Mouse (Mus musculus): ENCODE data around the gene Atp8b2. TPM values are rescaled to one million over a fixed set of nuclear protein-coding genes. Genes with fewer than 3 reads are reported as not detected.

The Atp8b2 gene
- polyA plus RNA-seq, 1 experiment from 2014 or later: 14.8 TPM

DNA sequence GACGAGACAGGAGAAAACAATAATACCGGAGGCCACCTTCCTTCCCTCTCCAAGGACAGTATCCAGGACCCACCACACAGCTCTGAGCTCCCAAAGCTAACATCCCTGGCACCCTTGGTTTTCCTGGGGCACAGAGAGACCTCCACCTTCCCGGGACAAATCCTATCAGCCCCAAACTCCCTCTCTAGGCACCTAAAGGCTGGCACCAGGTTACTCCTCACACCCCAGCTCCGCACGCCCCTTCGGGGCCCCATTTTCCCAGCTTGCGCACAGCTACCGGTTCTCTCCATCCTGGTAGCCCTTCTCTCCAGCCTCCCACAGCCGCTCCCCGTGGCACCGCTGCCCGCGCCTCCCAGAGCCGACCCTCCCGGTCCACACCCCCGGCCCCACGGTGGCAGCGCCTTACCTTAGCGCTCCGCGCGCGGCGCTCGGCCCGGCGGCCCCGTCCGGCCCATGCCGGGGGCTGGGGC lies 522 bp downstream of the Atp8b2 start:
- peaks cover 41% of the 10 kb centered on the region for H3K4me1 ChIP-seq (ENCODE audit: control insufficient read depth, insufficient read depth, low read length)
- peak overlapping the region; percentile 96 for H3K4me2 ChIP-seq (ENCODE audit: low read depth, low read length)
- peaks cover 2% of the 10 kb centered on the region; the same call in 1 of the 2 replicates for H3K27me3 ChIP-seq (ENCODE audit: control insufficient read depth, insufficient read depth, low read length)
- peak overlapping the region; percentile 91 for H3K9ac ChIP-seq (replicated peaks; ENCODE audit: low read depth, low read length)
- 0% methylated on average over 29 of the region's 30 CpGs for WGBS
- peak; percentile 15 for ATAC-seq (ENCODE audit: low read depth)
- peak overlapping the region; percentile 98 for H3K4me3 ChIP-seq (ENCODE audit: low read depth, low read length)
- H3K9me3 ChIP-seq (ENCODE audit: control insufficient read depth, low read length): no peaks in the 10 kb centered on the region
- peaks cover 10% of the 10 kb centered on the region for H3K36me3 ChIP-seq (ENCODE audit: control insufficient read depth, insufficient read depth, low read length)
- H3K27ac ChIP-seq (ENCODE audit: low read depth, low read length): peak overlapping the region; percentile 91

DNA sequence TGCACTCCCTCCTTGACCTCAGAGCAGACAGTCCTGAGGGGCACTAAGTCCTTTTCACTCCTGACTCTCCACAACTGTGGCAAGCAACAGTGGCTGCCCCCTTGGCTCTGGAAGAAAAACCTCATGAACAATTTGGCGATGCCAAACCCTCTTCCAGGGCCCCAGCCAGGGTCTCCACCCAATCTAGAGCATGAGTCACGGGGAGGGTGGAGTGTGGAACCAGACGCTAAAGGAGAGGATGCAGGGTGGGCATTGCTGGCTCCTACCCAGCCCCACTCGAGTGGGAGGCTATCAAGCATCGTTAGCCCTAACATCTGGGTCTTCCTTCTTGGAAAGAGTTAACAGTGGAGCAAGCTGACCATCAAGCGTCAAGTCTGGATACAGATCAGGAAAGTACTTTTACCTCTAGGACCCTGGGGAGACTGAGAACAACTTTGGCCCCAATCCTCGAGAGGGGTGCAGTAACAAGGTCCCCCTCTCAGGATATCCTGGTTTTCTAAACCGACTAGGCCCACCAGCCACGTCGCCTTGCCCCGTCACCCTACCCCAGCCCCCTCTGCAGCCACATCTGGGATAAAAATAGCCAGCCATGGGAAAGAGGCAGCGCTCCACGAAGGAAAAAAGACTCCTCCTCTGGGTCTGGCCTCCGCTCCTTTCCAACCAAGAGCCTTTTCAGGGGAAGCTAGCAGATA lies 1.1 kb downstream of the Atp8b2 start:
- Histone ChIP-seq H3K27me3 (ENCODE audit: control insufficient read depth, insufficient read depth, low read length) (peaks cover 2% of the 10 kb centered on the region; the same call in 1 of the 2 replicates), H3K4me1 (ENCODE audit: control insufficient read depth, insufficient read depth, low read length) (peaks cover 41% of the 10 kb centered on the region), H3K4me2 (ENCODE audit: low read depth, low read length) (peak overlapping the region; percentile 96), H3K36me3 (ENCODE audit: control insufficient read depth, insufficient read depth, low read length) (peaks cover 16% of the 10 kb centered on the region), H3K9ac (replicated peaks; ENCODE audit: low read depth, low read length) (peak overlapping the region; percentile 91), H3K9me3 (ENCODE audit: control insufficient read depth, low read length) (no peaks in the 10 kb centered on the region), H3K4me3 (ENCODE audit: low read depth, low read length) (peak overlapping the region; percentile 98), H3K27ac (ENCODE audit: low read depth, low read length) (peak overlapping the region; percentile 91)
- 7% methylated on average over 14 of the region's 14 CpGs for WGBS
- no peak for ATAC-seq (ENCODE audit: low read depth)

DNA sequence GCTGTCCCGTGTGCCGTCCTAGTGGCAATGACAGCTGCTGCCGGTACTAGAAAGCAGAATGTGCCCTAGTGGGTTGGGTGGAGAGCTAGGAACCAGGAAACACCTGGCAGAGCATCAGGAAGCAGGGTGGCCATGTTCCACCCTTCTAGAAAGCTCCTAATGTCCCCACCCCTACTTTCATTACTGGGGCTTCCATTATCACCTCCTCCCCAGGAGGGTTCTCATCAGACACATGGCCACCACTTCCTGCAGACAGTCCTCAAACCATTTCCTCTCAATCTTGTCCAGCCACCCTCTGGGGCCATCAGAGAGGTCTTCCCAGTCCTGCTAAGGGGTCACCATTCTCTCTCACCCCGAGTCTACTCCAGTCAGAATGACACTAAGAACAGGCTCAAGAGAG lies 1.9 kb downstream of the Atp8b2 start:
- Histone ChIP-seq H3K4me1 (ENCODE audit: control insufficient read depth, insufficient read depth, low read length) (peaks cover 41% of the 10 kb centered on the region), H3K9ac (replicated peaks; ENCODE audit: low read depth, low read length) (peak overlapping the region; percentile 91; the same call in 1 of the 2 replicates), H3K27ac (ENCODE audit: low read depth, low read length) (no peak overlapping the region), H3K36me3 (ENCODE audit: control insufficient read depth, insufficient read depth, low read length) (peaks cover 23% of the 10 kb centered on the region), H3K9me3 (ENCODE audit: control insufficient read depth, low read length) (no peaks in the 10 kb centered on the region), H3K4me3 (ENCODE audit: low read depth, low read length) (peak overlapping the region; percentile 98; the same call in 1 of the 2 replicates), H3K27me3 (ENCODE audit: control insufficient read depth, insufficient read depth, low read length) (peaks cover 2% of the 10 kb centered on the region; the same call in 1 of the 2 replicates), H3K4me2 (ENCODE audit: low read depth, low read length) (peak overlapping the region; percentile 96)
- no peak for ATAC-seq (ENCODE audit: low read depth)
- 55% methylated on average over 4 of the region's 4 CpGs for WGBS

DNA sequence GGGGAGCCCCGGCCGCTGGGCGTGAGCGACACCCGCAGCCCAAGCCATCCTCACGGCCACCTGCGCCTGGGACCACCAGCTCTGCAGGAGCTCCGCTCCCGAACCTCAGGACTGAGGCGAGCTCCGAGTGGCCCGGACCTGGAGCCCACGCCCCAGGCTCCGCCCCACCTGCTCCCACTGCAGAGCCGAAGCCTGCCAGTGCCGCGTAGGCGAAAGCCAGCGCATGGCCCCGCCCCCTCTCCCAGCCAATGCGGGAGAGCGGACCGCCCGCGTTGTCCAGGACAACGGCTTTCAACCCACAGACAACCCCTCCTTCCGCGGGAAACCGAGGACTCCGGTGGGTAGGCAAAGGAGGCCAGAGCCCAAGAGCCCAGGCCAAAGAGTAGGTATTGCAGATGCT lies 2.8 kb downstream of the Atp8b2 start:
- Histone ChIP-seq H3K4me2 (ENCODE audit: low read depth, low read length) (peak overlapping the region; percentile 96), H3K36me3 (ENCODE audit: control insufficient read depth, insufficient read depth, low read length) (peaks cover 32% of the 10 kb centered on the region)
- 0% methylated on average over 30 of the region's 30 CpGs for WGBS

DNA sequence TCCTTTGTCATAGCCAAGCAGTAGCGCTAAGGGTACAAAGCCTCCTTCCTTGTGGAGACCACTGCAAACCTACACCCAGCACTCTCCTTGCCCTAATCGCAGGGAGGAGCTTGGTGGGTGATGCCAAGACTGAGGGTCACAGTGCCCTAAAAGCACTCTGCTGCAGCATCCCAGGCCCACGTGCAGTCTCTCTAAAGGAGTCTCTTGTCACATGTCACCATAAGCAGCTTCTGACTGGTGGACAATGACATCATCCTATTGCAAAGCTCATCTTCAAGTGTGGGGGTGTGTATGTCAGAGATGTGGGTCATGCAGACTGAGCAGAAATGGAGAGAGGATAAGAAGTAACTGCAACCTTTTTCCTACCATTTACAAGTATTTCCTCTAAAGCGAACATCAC lies 3.9 kb downstream of the Atp8b2 start:
- H3K4me3 ChIP-seq (ENCODE audit: low read depth, low read length): peak overlapping the region; percentile 56
- ATAC-seq (ENCODE audit: low read depth): no peak
- peaks cover 34% of the 10 kb centered on the region for H3K36me3 ChIP-seq (ENCODE audit: control insufficient read depth, insufficient read depth, low read length)
- peaks cover 34% of the 10 kb centered on the region for H3K4me1 ChIP-seq (ENCODE audit: control insufficient read depth, insufficient read depth, low read length)
- peak overlapping the region; percentile 96 for H3K4me2 ChIP-seq (ENCODE audit: low read depth, low read length)
- 68% methylated on average over 4 of the region's 4 CpGs for WGBS
- H3K9ac ChIP-seq (replicated peaks; ENCODE audit: low read depth, low read length): no peak overlapping the region
- peaks cover 2% of the 10 kb centered on the region; the same call in 1 of the 2 replicates for H3K27me3 ChIP-seq (ENCODE audit: control insufficient read depth, insufficient read depth, low read length)
- no peaks in the 10 kb centered on the region for H3K9me3 ChIP-seq (ENCODE audit: control insufficient read depth, low read length)
- no peak overlapping the region for H3K27ac ChIP-seq (ENCODE audit: low read depth, low read length)

More for the DNA sequence above, 2.8 kb downstream of the Atp8b2 start:
- peak overlapping the region; percentile 76 for H3K27ac ChIP-seq (ENCODE audit: low read depth, low read length)
- ATAC-seq (ENCODE audit: low read depth): peak; percentile 88
- H3K9me3 ChIP-seq (ENCODE audit: control insufficient read depth, low read length): no peaks in the 10 kb centered on the region
- H3K4me1 ChIP-seq (ENCODE audit: control insufficient read depth, insufficient read depth, low read length): peaks cover 41% of the 10 kb centered on the region
- peak overlapping the region; percentile 80 for H3K9ac ChIP-seq (replicated peaks; ENCODE audit: low read depth, low read length)
- peaks cover 2% of the 10 kb centered on the region; the same call in 1 of the 2 replicates for H3K27me3 ChIP-seq (ENCODE audit: control insufficient read depth, insufficient read depth, low read length)
- peak overlapping the region; percentile 56 for H3K4me3 ChIP-seq (ENCODE audit: low read depth, low read length)

DNA sequence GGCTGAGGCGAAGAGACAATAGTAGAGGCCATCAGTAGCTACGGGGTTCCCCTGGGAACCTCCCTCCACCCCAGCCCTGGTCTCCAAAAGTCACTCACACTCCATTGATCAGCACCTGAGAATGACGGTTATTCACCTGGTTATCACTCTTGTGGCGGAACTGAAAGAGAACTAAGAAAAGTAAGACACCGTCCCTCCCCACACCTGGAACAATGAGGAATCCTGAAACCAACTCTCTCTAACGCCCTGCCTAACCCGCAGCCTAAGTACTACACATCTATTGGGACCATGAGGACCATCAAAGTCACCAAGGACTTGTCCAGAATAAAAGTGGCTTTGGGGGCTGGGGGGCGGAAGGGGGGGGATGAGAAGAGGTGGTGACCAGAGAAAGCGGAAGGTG lies 5.4 kb downstream of the Atp8b2 start:
- Histone ChIP-seq H3K4me1 (ENCODE audit: control insufficient read depth, insufficient read depth, low read length) (peaks cover 33% of the 10 kb centered on the region), H3K27me3 (ENCODE audit: control insufficient read depth, insufficient read depth, low read length) (peaks cover under 1% of the 10 kb centered on the region; the same call in 1 of the 2 replicates), H3K9me3 (ENCODE audit: control insufficient read depth, low read length) (no peaks in the 10 kb centered on the region), H3K4me2 (ENCODE audit: low read depth, low read length) (no peak overlapping the region), H3K4me3 (ENCODE audit: low read depth, low read length) (no peak overlapping the region), H3K27ac (ENCODE audit: low read depth, low read length) (no peak overlapping the region), H3K36me3 (ENCODE audit: control insufficient read depth, insufficient read depth, low read length) (peaks cover 42% of the 10 kb centered on the region), H3K9ac (replicated peaks; ENCODE audit: low read depth, low read length) (no peak overlapping the region)
- ATAC-seq (ENCODE audit: low read depth): no peak
- WGBS: 97% methylated on average over 9 of the region's 9 CpGs

DNA sequence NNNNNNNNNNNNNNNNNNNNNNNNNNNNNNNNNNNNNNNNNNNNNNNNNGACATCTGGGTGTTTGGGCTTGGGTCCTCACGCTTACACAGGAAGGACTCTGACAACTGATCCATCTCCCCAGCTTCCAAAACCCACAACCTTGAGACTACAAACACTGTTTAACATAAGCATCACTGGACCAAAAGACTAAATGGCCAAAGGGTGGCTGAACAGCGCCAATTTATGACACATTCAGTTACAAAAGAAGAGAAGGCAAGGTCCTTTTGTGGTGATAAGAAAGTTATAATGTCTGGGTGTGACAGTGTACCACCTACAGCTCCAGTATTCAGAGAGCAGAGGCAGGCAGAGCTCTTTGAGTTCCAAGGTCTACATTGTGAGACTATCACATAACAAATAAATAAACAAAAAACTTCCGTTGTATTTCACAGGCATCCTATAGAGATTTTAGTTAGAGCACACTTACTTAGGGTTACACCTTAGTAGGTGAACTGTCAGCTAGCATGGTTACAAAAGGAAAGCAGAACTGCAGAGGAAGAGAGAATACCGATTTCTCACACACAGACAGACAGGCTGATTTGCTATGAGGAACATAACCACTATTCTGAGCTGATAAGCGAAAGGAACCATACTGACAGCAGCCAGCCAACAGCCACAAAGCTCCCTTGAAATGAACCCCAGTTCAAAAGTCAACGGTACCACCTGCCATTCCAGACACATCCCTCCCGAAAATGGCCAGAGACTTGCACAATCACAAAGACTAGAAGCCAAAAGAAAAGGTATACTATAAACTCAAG lies 6.9 kb downstream of the Atp8b2 start:
- Histone ChIP-seq H3K9ac (replicated peaks; ENCODE audit: low read depth, low read length) (no peak overlapping the region), H3K9me3 (ENCODE audit: control insufficient read depth, low read length) (no peaks in the 10 kb centered on the region), H3K4me1 (ENCODE audit: control insufficient read depth, insufficient read depth, low read length) (peaks cover 23% of the 10 kb centered on the region), H3K27ac (ENCODE audit: low read depth, low read length) (no peak overlapping the region), H3K4me3 (ENCODE audit: low read depth, low read length) (no peak overlapping the region), H3K36me3 (ENCODE audit: control insufficient read depth, insufficient read depth, low read length) (peaks cover 57% of the 10 kb centered on the region), H3K27me3 (ENCODE audit: control insufficient read depth, insufficient read depth, low read length) (no peaks in the 10 kb centered on the region), H3K4me2 (ENCODE audit: low read depth, low read length) (no peak overlapping the region)
- 96% methylated on average over 7 of the region's 7 CpGs for WGBS
- ATAC-seq (ENCODE audit: low read depth): no peak

DNA sequence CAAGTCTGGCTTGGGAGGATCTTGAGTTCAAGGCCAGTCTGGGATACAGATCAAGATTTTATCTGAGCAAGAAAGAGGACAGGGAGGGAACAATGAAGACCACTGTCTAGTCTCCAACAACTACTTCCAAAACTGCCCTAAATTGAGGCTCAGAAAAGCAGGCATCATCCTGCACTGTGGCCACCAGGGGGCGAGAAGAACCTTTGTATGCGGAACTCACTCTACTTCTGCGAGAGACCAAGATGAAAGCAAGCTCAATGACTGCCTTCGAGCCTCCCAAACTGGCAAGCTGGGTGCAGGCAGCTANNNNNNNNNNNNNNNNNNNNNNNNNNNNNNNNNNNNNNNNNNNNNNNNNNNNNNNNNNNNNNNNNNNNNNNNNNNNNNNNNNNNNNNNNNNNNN lies 9.9 kb downstream of the Atp8b2 start:
- H3K4me2 ChIP-seq (ENCODE audit: low read depth, low read length): no peak overlapping the region
- no peaks in the 10 kb centered on the region for H3K4me1 ChIP-seq (ENCODE audit: control insufficient read depth, insufficient read depth, low read length)
- no peaks in the 10 kb centered on the region for H3K27me3 ChIP-seq (ENCODE audit: control insufficient read depth, insufficient read depth, low read length)
- no peak overlapping the region for H3K9ac ChIP-seq (replicated peaks; ENCODE audit: low read depth, low read length)
- WGBS: 2% methylated on average over 4 of the region's 4 CpGs
- peaks cover 81% of the 10 kb centered on the region for H3K36me3 ChIP-seq (ENCODE audit: control insufficient read depth, insufficient read depth, low read length)
- no peak overlapping the region for H3K4me3 ChIP-seq (ENCODE audit: low read depth, low read length)
- no peaks in the 10 kb centered on the region for H3K9me3 ChIP-seq (ENCODE audit: control insufficient read depth, low read length)
- ATAC-seq (ENCODE audit: low read depth): peak; percentile 56; the same call in 1 of the 2 replicates
- H3K27ac ChIP-seq (ENCODE audit: low read depth, low read length): no peak overlapping the region

DNA sequence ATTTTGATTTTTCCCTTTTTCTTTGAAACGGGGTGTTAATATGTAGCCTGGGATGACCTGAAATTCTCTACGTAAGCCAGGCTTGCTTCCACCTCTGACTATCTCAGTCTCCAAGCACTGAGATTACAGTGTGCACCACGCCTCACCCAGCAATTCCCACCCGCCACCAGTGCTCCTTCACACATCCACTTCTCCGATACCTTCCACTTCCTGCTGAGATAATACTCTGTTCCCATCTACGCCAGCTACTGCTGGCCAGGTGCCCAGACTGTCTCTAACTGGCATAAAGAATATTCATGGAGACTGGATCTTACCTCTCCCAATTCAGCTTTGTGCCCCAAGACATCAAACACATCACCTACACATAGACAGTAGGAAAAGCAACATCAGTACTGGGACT lies 14.7 kb downstream of the Atp8b2 start:
- Histone ChIP-seq H3K27me3 (ENCODE audit: control insufficient read depth, insufficient read depth, low read length) (no peaks in the 10 kb centered on the region), H3K9ac (replicated peaks; ENCODE audit: low read depth, low read length) (no peak overlapping the region), H3K9me3 (ENCODE audit: control insufficient read depth, low read length) (no peaks in the 10 kb centered on the region), H3K27ac (ENCODE audit: low read depth, low read length) (no peak overlapping the region), H3K36me3 (ENCODE audit: control insufficient read depth, insufficient read depth, low read length) (peaks cover 83% of the 10 kb centered on the region), H3K4me3 (ENCODE audit: low read depth, low read length) (no peak overlapping the region), H3K4me2 (ENCODE audit: low read depth, low read length) (no peak overlapping the region), H3K4me1 (ENCODE audit: control insufficient read depth, insufficient read depth, low read length) (no peaks in the 10 kb centered on the region)
- WGBS: 89% methylated on average over 6 of the region's 6 CpGs
- ATAC-seq (ENCODE audit: low read depth): no peak
